Mouse (Mus musculus) cerebellum, postnatal 4 days (tissue): ENCODE measurements around the gene Gpn1.
"Not testable (repeated sequence)": the region's sequence is repeated elsewhere in the genome, so short reads cannot be mapped to it uniquely, and the experiment has no call there.

Experiments
- DNase-seq, 2 experiments: peaks; one replicate each; pipeline ENCODE4 v3.0.0; 2022; ENCODE audit warnings: low spot score in 2 of 2, mixed read lengths in 1 of 2

Gene Gpn1

DNA sequence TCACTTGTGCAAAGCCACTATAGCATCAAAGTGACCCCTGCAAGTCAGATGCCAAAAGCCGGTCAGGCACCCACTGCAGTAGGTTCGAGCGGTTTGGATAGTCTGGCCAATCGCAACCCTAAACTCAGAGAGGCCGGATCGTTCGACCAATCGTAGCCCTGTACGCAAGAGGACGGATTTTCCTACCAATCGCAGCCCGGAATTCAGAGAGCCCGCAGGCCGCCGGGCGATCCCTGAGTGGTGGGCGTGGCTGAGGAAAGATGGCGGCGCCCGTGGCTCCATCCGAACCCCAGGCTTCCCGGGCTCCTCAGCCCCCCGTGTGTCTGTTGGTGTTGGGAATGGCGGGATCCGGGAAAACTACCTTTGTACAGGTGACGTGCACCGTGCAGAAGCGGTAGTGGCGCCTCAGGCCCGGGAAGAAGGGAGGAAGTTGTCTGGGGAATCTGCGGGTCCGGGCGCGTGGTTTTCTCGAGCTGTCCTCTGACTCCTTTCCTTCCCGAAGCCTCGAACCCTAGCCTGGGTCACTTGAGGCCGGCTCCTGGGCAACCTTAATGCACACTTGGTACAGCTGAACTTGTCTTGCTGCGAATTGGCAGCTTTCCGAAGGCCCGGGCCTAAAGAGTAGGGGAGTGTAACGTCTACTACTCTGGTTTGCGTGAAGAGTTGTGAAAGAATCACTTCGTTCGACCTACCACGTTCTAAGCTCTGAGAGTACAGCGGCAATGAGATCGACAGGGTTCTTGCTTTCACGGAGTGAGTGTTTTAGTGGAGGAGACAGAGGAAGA is at the start of gene Gpn1:
Gene Gpn1 (plus strand): TSS at position 229 of the 785 bp plus-strand sequence.
- peak; percentile 76 to 87 for DNase-seq

GRCm38 (mm10) chr5:31451336-31451735 is 43.2 kb upstream of the Gpn1 start:
- no peak for DNase-seq

DNA sequence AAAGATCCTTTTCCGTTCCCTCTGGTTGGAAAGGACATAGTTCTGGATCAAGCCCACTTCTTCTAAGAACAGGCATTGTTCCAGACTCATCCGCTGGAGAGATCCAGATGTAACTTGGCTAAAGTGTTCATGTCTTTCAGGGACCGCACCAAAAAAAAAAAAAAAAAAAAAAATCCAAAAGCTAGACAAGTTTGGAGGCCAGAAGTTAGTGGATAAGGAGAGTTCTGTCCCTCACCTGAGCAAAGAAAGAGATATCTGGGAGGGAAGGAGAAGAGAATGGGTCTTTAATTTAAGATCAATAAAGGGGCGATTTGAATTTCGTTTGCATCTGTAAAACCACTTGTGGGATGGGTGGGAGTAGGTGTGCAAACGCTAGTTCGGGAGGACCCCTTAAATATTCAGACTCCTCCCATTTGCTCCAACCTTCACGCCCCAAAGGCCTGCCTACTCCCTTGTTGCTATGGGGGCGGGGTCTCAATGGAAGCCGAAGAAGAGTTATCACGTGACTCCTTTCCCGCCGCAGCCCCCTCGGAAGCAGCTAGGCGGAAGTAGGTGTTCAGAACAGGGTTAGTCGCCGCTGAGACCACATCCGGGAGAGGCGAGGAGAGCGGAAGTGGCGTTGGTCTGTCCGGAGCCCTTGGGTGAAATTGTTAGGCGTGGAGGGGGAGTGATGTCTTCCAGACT is 42.5 kb upstream of the Gpn1 start, which contains the start of gene Zfp512:
Gene Zfp512 (plus strand): TSS at position 554 of the 684 bp plus-strand sequence.
- peak; percentile 77 to 86 for DNase-seq

GRCm38 (mm10) chr5:31452562-31452878 is 42.0 kb upstream of the Gpn1 start:
- DNase-seq, result no peak

DNA sequence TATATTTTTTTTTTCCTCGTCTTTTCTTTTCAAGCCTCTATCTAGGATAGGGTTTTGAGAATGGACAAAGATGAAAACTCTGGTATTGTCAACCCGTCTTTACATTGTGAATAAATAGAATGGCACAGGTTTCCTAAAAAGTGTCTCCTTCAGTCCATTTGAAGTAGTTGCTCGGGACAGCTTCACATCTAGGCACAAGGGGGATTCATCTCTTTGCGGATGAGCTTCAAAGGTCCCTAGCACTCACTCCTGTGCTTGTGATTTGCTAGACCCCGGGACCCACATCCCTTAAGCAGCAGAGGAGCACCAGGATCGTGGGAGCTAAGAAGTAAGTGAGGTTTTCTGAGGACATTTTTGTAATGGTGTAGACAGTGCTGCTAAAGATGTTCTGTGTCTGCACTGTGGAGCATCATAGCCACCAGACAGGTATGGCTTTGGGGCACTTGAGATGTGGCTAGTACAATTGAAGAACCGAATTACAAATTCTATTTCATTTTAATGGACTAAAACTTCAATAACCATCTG is 41.6 kb upstream of the Gpn1 start:
- DNase-seq, result no peak

- no peak for DNase-seq
These were observed 26.7 kb upstream of the Gpn1 start for GRCm38 (mm10) chr5:31467798-31468197.

DNA sequence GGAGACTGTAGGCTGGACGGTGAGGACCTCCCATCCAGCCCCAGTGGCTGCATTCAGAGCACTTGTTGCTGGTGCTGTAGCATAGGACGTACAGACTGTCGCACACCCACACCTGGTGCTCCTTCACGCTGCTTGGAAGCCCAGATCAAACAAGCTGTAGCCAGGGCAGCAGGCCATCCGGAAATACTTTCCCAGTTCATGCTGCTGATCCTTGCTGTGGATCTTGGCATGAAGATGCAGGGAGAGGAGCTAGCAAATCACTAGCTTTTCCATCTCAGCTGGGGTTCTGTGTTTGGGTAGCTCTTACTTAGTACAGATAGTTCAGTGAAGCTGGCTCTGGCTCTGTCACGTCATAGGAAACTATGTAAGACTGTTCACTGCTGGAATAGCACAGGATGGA is 24.8 kb upstream of the Gpn1 start:
- DNase-seq, result no peak

- DNase-seq, result peak in 1 of 2 experiments; percentile 50
These were observed 24.2 kb upstream of the Gpn1 start for GRCm38 (mm10) chr5:31470334-31470733.

DNA sequence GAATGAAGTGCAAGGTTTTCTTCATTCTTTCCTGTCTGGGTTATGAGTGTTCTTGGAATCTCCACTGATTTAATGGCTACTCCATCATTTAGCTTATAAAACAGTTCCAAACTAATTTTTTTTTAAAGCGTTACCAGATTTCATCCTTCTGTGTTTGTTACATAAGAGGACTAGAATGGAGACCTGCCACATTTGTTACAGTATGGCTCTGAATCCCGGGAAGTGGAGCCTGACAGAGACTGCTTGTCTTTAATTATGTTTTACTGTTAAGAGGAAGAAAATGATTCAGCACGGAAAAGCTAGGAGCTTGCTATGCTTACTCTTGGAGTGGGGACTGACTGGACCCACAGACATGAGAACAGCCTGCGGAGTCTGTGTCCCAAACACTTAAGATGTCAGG is 14.0 kb upstream of the Gpn1 start:
- no peak for DNase-seq

GRCm38 (mm10) chr5:31485440-31485839 is 9.1 kb upstream of the Gpn1 start, which contains the start of gene 4930548H24Rik:
4930548H24Rik (plus strand) TSS chr5:31485740.
- DNase-seq, result no peak

DNA sequence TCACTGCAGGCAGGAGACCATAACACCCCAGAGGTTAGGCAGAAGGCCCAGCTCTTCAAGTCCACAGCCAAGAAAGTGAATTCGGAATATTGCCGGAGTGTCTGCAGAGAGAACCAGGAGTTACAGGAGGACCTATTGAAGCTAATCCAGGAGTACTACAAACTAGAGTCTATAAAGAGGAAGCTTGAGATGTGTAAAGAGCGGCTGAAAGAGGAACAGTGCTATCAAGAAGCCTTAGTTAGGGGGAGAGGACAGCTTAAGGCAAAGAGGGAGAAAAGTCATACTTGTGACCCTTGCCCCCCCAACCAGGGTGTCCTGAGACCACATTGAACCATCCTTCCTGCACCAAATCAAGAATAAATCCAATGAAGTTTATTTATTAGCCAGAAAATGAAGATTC is 6.7 kb upstream of the Gpn1 start:
- DNase-seq, result no peak

DNA sequence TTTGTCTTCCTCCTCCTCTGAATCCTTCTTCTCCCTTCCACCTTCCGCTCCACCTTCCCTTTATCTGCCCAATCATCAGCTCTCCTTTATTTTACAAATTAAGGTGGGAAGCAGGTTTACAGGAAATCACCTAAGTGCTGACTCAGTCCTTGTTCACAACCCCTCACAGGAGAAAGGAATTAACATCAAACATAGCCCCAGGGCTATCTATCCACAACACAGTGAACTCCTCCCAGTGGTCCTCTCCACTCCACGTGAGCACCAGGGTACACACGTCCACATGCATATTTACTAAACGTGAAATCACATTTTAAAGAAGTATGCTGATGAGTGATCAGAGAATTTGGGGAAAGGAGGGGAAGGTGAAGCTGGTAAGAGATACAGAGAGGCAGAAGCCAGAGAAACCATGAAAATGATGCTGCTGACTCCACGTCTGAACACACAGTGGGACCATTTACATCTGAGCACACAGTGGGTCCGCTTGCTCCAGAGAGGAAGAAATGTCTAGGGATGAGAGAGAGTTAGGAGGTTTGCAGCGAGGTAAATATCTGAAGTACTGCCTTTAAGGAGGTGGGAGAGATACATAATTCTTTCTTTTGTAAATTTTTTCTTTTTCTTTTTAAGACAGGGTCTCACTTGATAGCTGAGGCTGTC is 5.3 kb upstream of the Gpn1 start:
- no peak for DNase-seq

- no peak for DNase-seq
These were observed 2.5 kb upstream of the Gpn1 start for GRCm38 (mm10) chr5:31492031-31492430.

- DNase-seq, result no peak
These were observed 10.3 kb downstream of the Gpn1 start for GRCm38 (mm10) chr5:31504843-31505242.

GRCm38 (mm10) chr5:31512481-31512880 is 17.9 kb downstream of the Gpn1 start:
- no peak for DNase-seq

GRCm38 (mm10) chr5:31520556-31520955 is 26.0 kb downstream of the Gpn1 start:
- DNase-seq, result no peak

DNA sequence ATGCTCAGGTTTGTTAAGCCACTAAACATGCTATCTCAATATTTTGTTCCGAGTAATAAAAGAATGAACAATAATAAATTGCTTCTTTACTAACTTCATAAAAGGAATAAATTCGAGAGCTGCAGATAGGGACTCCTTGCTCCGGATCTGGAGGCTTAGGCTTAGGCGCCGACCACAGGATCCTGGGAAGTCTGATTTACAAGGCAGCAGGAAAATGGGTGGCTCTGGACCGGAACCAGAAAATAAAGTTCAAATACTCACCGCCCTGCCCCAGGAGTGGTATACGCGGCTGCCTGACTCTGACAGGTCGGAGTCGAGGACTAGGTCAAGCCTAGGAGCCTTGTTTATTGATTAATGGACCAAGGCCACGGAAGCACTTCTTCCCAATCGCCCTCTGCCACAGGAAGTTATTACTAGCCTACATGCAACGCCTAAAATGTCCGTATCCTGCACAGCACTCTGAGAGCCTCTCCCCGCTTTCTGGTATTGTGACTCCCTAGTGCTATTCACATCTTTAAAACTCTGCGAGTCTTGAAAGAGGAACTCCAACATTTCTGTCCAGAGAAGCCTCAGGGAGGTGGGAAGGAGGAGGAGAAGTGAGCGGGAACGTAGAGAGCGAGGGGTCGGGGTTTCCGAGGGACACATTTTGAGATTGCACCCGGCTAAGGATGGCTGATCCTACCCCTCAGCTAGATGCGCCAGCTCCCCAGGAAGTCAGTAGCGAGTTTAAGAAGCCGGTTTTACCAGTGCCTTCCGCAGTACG is 32.0 kb downstream of the Gpn1 start, which contains the start of gene Slc4a1ap:
Gene Slc4a1ap (plus strand): TSS at position 642 of the 763 bp plus-strand sequence.
- peak; percentile 50 to 83 for DNase-seq

- DNase-seq, result no peak
These were observed 32.7 kb downstream of the Gpn1 start for GRCm38 (mm10) chr5:31527117-31527680.

DNA sequence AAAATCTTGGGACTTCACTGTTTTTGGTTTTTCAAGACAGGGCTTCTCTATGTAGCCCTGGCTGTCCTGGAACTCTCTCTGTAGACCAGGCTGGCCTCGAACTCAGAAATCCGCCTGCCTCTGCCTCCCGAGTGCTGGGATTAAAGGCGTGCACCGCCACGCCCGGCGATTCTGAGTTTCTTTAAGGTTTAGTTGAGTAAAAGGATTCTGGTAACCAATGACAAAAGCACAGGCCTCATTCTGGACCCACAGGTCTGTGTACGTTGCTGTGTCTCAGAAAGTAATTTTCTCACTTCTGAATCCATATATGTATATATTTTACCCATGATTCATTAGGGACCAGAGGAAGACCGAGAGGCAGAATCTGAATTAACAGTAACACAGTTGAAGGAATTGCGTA is 33.2 kb downstream of the Gpn1 start, which contains the start of gene Supt7l:
Gene Supt7l (minus strand): TSS at position 101 of the 400 bp plus-strand sequence.
- not testable (repeated sequence) for DNase-seq

DNA sequence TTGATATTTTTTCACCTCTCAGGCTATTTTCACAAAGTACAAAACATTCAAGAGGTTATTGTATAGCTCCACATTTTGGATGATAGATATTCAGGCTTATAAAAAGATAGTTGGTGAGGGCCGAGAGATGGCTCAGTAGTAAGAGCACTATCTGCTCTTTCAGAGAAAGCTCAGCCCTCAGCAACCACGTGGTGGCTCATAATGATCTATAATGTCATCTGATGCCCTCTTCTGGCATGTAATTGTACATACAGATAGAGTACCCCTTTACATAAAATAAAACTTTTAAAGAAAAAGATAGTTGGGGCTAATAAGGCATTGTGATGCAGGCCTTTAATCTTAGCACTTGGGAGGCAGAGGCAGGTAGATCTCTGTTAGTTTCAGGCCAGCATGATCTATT is 34.0 kb downstream of the Gpn1 start:
- no peak for DNase-seq

DNA sequence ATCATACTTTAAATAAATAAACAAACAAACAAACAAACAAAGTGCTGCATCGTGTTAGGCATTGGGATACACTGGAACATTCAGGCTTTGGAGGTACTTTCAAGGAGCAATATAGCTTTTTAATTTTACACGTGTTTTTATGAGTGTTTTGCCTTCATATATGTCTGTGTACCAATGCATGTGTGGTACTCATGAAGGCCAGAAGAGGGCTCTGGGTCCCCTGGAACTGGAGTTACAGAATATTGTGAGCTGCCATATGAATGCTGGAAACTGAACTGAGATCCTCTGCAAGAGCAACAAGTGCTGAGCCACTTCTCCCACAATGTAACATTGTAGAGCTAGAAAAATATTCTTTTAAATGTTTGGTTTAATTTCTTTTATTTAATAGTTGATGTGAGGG is 40.7 kb downstream of the Gpn1 start:
- DNase-seq, result no peak
